ENCODE assay signal across 8 mouse cellular contexts in genomic region chr8:83740976-83741741, GRCm38 (mm10). TPM values are rescaled to one million over a fixed set of nuclear protein-coding genes. Genes with fewer than 3 reads are reported as not detected.
DNase-seq lines count a peak whose midpoint lies in the region; ATAC-seq lines count a peak whose summit lies in the region.

Gene Adgre5, minus strand, starts transcription at chr8:83741326.

- H3K9ac ChIP-seq in forebrain, embryonic 12.5 days: peak within 1 kb of the TSS; percentile 51

- no peak within 1 kb of the TSS for H3K27ac ChIP-seq in forebrain, embryonic 12.5 days
- peak within 1 kb of the TSS; percentile 91 for H3K27ac ChIP-seq in limb, embryonic 10.5 days
- H3K27ac ChIP-seq in midbrain, embryonic 10.5 days (replicated peaks): peak within 1 kb of the TSS; percentile 74

- ATAC-seq in activated CD4-positive, CD25-positive, alpha-beta regulatory T cell, adult 4 months: no peak
- peak; percentile 64; the same call in 1 of the 2 replicates for ATAC-seq in forebrain, embryonic 12.5 days (ENCODE audit: low FRiP score)

- H3K27me3 ChIP-seq in forebrain, embryonic 12.5 days: peaks cover 62% of the 10 kb centered on the region
- H3K27me3 ChIP-seq in limb, embryonic 10.5 days (ENCODE audit: low read depth, poor library complexity, severe bottlenecking): peaks cover 26% of the 10 kb centered on the region
- peaks cover 62% of the 10 kb centered on the region for H3K27me3 ChIP-seq in midbrain, embryonic 10.5 days (ENCODE audit: low read depth, poor library complexity, severe bottlenecking)

- peaks cover 15% of the 10 kb centered on the region for H3K4me1 ChIP-seq in forebrain, embryonic 12.5 days
- H3K4me1 ChIP-seq in limb, embryonic 10.5 days: peaks cover 47% of the 10 kb centered on the region
- H3K4me1 ChIP-seq in midbrain, embryonic 10.5 days: peaks cover 29% of the 10 kb centered on the region

- H3K4me3 ChIP-seq in forebrain, embryonic 12.5 days (replicated peaks): peak within 1 kb of the TSS; percentile 48
- H3K4me3 ChIP-seq in limb, embryonic 10.5 days: peak within 1 kb of the TSS; percentile 68
- peak within 1 kb of the TSS; percentile 58 for H3K4me3 ChIP-seq in midbrain, embryonic 10.5 days

- H3K4me2 ChIP-seq in forebrain, embryonic 12.5 days: peak within 1 kb of the TSS; percentile 86

- peak; percentile 81 for DNase-seq in CD4-positive helper T cell, adult 2 months (ENCODE audit: low read depth, low spot score)
- peak; percentile 85 to 87 for DNase-seq in heart, postnatal 36 days
- DNase-seq in limb, embryonic 10.5 days (ENCODE audit: low spot score): peak; percentile 77
- DNase-seq in midbrain, embryonic 10.5 days (ENCODE audit: low spot score): peak; percentile 57
- DNase-seq in spleen, postnatal 36 days (ENCODE audit: low spot score in 2 of 2): peak; percentile 77 to 78
- no peak for DNase-seq in right cerebral cortex, postnatal 36 days (ENCODE audit: low spot score in 2 of 2)

- under 1% methylated on average over 51 of the region's 56 CpGs for WGBS in forebrain, embryonic 12.5 days
- WGBS in limb, embryonic 10.5 days: under 1% methylated on average over 53 of the region's 56 CpGs
- under 1% methylated on average over 52 of the region's 56 CpGs for WGBS in midbrain, embryonic 10.5 days

- no peaks in the 10 kb centered on the region for H3K36me3 ChIP-seq in forebrain, embryonic 12.5 days (replicated peaks)
- 0 out of 2 replicates have a peak, but pooled peaks cover 6% of the 10 kb centered on the region for H3K36me3 ChIP-seq in limb, embryonic 10.5 days
- H3K36me3 ChIP-seq in midbrain, embryonic 10.5 days: no peaks in the 10 kb centered on the region

- peaks cover 6% of the 10 kb centered on the region; the same call in 1 of the 2 replicates for H3K9me3 ChIP-seq in forebrain, embryonic 12.5 days
- no peaks in the 10 kb centered on the region for H3K9me3 ChIP-seq in limb, embryonic 10.5 days (replicated peaks)
- peaks cover 7% of the 10 kb centered on the region; the same call in 1 of the 2 replicates for H3K9me3 ChIP-seq in midbrain, embryonic 10.5 days (replicated peaks)

- intact Hi-C loops in heart, postnatal 36 days (cut with DNase I): loop anchor here (10.0 kb wide), 1 partner anchor 464 kb away; no protein-coding TSS in a partner anchor

RNA-seq across cellular contexts. Expression of gene Adgre5, which starts in this region (rescaled TPM):
- 100 to 1,000 TPM; 167 to 170 TPM for polyA plus RNA-seq in activated CD4-positive, CD25-positive, alpha-beta regulatory T cell, adult 4 months (2017; shearing (Covaris generic))
- 9.4 and 10.7 TPM in 2 replicates for polyA plus RNA-seq in forebrain, embryonic 12.5 days (2016; fragmentation: Nextera tagmentation; extraction: Ambion mirVana)
- total RNA-seq in heart, postnatal 36 days (2021): 10 to 100 TPM; 39.5 to 52.7 TPM
- polyA plus RNA-seq in limb, embryonic 10.5 days (2016; fragmentation: Nextera tagmentation; extraction: Ambion mirVana): 15.6 and 25.8 TPM in 2 replicates
- polyA plus RNA-seq in midbrain, embryonic 10.5 days (2016; fragmentation: Nextera tagmentation; extraction: Ambion mirVana): 8.0 and 13.4 TPM in 2 replicates

Comparison
In these comparisons a context has a peak if more than half of its experiments do, and no peak if none do; other contexts are left out.
1. DNase-seq: peak in CD4-positive helper T cell, adult 2 months (single experiment), heart, postnatal 36 days (2 of 2), limb, embryonic 10.5 days (single experiment), midbrain, embryonic 10.5 days (single experiment) and spleen, postnatal 36 days (2 of 2); none in right cerebral cortex, postnatal 36 days (0 of 2).
2. Peak in every context shown above with its lines, with median percentiles within 50 percentile points of each other: H3K4me3 ChIP-seq.